Mouse (Mus musculus): ENCODE data around the gene Zmpste24. TPM values are rescaled to one million over a fixed set of nuclear protein-coding genes. Genes with fewer than 3 reads are reported as not detected.

The Zmpste24 gene
- polyA plus RNA-seq, 1 experiment from 2014 or later = 27.6 TPM

DNA sequence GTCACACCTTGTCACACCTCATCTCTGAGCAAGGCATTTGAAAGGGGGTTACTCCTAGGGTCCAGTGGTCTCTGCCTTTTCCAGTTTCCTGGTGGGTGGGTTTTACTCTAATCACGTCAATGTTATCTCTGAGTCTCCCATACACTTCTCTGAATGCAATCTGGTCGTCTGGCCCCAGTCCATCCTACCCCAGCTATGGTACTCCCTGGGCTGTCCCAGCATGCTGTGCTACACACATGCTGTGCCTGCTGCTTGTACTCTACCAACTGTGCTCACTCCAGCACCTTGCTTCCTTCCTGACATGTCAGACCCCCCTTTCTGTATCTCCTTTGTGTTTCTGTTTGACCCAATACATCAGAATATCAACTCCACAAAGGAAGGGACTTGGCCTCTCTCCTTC, 41.0 kb downstream of the Zmpste24 start:
- H3K9me3 ChIP-seq (replicated peaks) = no peaks in the 10 kb centered on the region
- H3K4me1 ChIP-seq = peaks cover 11% of the 10 kb centered on the region; the same call in 1 of the 2 replicates
- no peak overlapping the region for H3K9ac ChIP-seq
- H3K27me3 ChIP-seq = no peaks in the 10 kb centered on the region
- H3K4me3 ChIP-seq (replicated peaks) = no peak overlapping the region
- no peak for ATAC-seq (ENCODE audit: insufficient number of reproducible peaks, low FRiP score, low TSS enrichment, low read depth)
- WGBS = 58% methylated on average over 2 of the region's 2 CpGs
- no peak overlapping the region for H3K4me2 ChIP-seq (replicated peaks)
- no peak overlapping the region for H3K27ac ChIP-seq (replicated peaks)
- H3K36me3 ChIP-seq = peaks cover 13% of the 10 kb centered on the region

DNA sequence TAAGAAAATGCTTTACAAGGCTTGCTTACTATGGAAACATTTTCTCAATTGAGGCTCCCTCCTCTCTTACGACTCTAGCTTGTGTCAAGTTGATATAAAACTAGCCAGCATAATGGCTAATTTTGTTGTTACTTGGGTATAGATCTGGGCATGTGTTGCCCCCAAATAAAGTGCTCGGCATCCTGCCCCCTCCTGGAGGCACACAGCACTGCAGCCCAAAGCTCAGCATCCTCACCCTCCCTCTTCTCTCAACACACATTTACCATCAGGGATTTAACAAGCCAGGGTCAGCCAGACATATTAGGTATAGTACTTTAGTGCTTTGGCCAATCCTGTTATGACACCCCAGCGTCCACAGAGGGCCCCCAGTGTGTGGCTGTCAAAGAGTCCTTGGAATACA, 41.7 kb downstream of the Zmpste24 start:
- H3K4me3 ChIP-seq (replicated peaks) = no peak overlapping the region
- WGBS = 52% methylated on average over 3 of the region's 3 CpGs
- H3K27me3 ChIP-seq = no peaks in the 10 kb centered on the region
- no peak overlapping the region for H3K27ac ChIP-seq (replicated peaks)
- ATAC-seq (ENCODE audit: insufficient number of reproducible peaks, low FRiP score, low TSS enrichment, low read depth) = no peak
- peaks cover 11% of the 10 kb centered on the region; the same call in 1 of the 2 replicates for H3K4me1 ChIP-seq
- no peaks in the 10 kb centered on the region for H3K9me3 ChIP-seq (replicated peaks)
- peaks cover 12% of the 10 kb centered on the region for H3K36me3 ChIP-seq
- no peak overlapping the region for H3K4me2 ChIP-seq (replicated peaks)
- no peak overlapping the region for H3K9ac ChIP-seq

DNA sequence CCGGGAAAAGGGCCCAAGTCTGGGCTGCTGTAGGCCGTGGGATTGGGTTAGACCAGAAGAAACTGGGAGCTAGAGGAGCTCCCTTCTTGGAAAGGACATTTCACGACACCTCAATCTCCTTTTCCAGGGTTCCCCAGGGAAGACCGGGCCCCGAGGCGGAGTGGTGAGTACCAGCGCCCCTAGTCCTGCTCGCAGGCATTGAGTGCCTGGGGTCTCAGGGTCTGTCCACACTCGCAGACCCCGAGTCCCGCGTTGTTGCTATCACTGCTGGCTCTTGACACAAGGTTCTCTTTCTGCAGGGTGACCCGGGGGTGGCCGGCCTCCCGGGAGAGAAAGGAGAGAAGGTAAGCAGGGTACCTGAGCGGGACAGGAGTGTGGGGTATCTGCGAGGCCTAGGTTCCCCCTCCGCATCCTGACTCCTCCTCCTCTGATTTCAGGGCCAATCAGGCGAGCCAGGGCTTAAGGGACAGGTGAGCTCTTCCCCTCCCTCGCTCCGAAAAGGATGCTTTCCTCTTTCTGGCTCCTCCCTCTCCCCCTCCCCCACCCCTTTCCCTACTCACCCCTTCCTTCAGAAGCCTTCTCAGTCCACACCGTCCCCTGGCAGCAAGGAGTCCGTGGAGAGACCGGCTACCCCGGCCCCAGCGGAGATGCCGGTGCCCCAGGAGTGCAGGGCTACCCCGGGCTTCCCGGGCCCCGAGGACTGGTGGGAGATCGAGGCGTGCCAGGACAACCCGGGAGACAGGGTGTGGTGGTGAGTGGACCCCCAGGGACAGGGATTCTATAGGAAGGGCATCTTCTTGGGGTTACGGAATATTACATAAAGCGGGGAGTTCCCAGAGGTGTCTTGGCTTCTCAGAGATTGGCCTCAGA, 45.4 kb downstream of the Zmpste24 start:
- H3K4me3 ChIP-seq (replicated peaks) = peak overlapping the region; percentile 12
- no peak overlapping the region for H3K9ac ChIP-seq
- H3K27ac ChIP-seq (replicated peaks) = no peak overlapping the region
- peaks cover 11% of the 10 kb centered on the region; the same call in 1 of the 2 replicates for H3K4me1 ChIP-seq
- no peaks in the 10 kb centered on the region for H3K36me3 ChIP-seq
- H3K9me3 ChIP-seq (replicated peaks) = no peaks in the 10 kb centered on the region
- ATAC-seq (ENCODE audit: insufficient number of reproducible peaks, low FRiP score, low TSS enrichment, low read depth) = 0 out of 2 replicates have a peak, but pooled peaks have one; percentile 15
- no peaks in the 10 kb centered on the region for H3K27me3 ChIP-seq
- 11% methylated on average over 35 of the region's 35 CpGs for WGBS
- H3K4me2 ChIP-seq (replicated peaks) = peak overlapping the region; percentile 33

DNA sequence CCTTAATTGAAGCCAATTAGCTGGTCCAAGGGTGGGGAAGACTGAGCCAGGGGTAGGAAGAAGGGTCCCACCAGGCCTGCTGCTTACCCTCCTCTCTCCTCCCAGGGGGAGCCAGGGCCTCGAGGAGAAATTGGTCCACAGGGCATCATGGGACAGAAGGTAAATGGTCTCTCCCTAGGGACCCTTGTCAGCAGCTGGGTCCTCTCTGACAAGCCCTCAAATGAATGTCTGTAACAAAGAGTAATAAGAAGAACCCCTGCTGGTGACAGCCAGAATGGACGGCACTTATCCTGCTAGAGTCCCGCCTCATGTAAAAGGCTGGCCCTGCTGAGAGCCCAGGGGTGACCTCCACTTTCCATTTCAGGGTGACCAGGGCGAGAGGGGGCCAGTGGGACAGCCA, 46.2 kb downstream of the Zmpste24 start:
- no peaks in the 10 kb centered on the region for H3K27me3 ChIP-seq
- ATAC-seq (ENCODE audit: insufficient number of reproducible peaks, low FRiP score, low TSS enrichment, low read depth) = peak; percentile 48; the same call in 1 of the 2 replicates
- no peak overlapping the region for H3K4me2 ChIP-seq (replicated peaks)
- H3K9ac ChIP-seq = no peak overlapping the region
- no peak overlapping the region for H3K27ac ChIP-seq (replicated peaks)
- H3K4me1 ChIP-seq = peaks cover 11% of the 10 kb centered on the region; the same call in 1 of the 2 replicates
- H3K4me3 ChIP-seq (replicated peaks) = no peak overlapping the region
- no peaks in the 10 kb centered on the region for H3K36me3 ChIP-seq
- no peaks in the 10 kb centered on the region for H3K9me3 ChIP-seq (replicated peaks)
- WGBS = 40% methylated on average over 4 of the region's 4 CpGs

DNA sequence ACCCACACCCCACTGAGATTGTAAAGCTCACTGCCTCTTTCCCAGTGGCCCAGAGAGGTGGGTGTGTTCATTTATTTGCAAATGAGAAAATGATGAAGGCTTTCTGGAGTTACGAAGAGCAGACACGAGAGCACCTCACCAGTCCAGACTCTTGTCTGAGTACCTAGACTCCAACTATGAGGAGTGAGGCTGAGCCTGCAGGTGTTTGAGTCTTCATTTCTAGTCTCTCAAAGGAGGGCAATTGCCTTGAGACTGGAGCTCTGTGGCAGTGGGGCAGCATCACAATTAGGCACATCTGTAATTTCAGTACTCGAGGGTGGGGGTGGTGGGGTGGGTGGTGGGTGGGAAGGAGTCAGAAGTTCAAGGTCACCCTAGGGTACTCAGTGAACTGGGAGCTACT, 55.1 kb downstream of the Zmpste24 start:
- peaks cover 27% of the 10 kb centered on the region for H3K4me1 ChIP-seq
- no peak overlapping the region for H3K4me2 ChIP-seq (replicated peaks)
- 0 out of 2 replicates have a peak overlapping the region, but pooled peaks have one; percentile 22 for H3K27ac ChIP-seq (replicated peaks)
- no peaks in the 10 kb centered on the region for H3K9me3 ChIP-seq (replicated peaks)
- H3K27me3 ChIP-seq = peaks cover 17% of the 10 kb centered on the region
- H3K9ac ChIP-seq = no peak overlapping the region
- H3K4me3 ChIP-seq (replicated peaks) = no peak overlapping the region
- WGBS = 63% methylated on average over 3 of the region's 3 CpGs
- no peak for ATAC-seq (ENCODE audit: insufficient number of reproducible peaks, low FRiP score, low TSS enrichment, low read depth)
- no peaks in the 10 kb centered on the region for H3K36me3 ChIP-seq

DNA sequence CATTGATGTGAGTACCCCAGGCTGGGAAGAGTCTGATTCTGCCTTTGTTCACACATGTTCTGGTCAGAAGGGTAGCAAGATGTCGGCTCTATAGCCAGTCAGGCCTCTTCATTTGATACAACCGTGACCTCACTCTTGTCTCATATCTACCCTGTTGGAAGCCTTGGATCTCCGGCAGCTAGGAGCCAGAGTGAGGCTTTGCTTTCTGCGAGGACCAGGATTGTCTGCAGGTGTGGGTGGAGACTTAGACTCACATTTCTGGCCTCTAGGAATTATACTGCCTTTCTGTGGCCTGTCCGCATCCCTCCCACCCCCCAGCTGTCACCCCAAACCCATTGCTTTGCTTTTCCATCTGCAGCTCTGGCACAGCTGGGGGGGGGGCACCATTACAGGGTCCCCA, 55.6 kb downstream of the Zmpste24 start:
- H3K9ac ChIP-seq = no peak overlapping the region
- 0 out of 2 replicates have a peak overlapping the region, but pooled peaks have one; percentile 36 for H3K4me2 ChIP-seq (replicated peaks)
- WGBS = 56% methylated on average over 5 of the region's 5 CpGs
- H3K36me3 ChIP-seq = no peaks in the 10 kb centered on the region
- ATAC-seq (ENCODE audit: insufficient number of reproducible peaks, low FRiP score, low TSS enrichment, low read depth) = no peak
- no peaks in the 10 kb centered on the region for H3K9me3 ChIP-seq (replicated peaks)
- no peak overlapping the region for H3K4me3 ChIP-seq (replicated peaks)
- 0 out of 2 replicates have a peak overlapping the region, but pooled peaks have one; percentile 22 for H3K27ac ChIP-seq (replicated peaks)
- peaks cover 27% of the 10 kb centered on the region for H3K4me1 ChIP-seq
- peaks cover 18% of the 10 kb centered on the region for H3K27me3 ChIP-seq

DNA sequence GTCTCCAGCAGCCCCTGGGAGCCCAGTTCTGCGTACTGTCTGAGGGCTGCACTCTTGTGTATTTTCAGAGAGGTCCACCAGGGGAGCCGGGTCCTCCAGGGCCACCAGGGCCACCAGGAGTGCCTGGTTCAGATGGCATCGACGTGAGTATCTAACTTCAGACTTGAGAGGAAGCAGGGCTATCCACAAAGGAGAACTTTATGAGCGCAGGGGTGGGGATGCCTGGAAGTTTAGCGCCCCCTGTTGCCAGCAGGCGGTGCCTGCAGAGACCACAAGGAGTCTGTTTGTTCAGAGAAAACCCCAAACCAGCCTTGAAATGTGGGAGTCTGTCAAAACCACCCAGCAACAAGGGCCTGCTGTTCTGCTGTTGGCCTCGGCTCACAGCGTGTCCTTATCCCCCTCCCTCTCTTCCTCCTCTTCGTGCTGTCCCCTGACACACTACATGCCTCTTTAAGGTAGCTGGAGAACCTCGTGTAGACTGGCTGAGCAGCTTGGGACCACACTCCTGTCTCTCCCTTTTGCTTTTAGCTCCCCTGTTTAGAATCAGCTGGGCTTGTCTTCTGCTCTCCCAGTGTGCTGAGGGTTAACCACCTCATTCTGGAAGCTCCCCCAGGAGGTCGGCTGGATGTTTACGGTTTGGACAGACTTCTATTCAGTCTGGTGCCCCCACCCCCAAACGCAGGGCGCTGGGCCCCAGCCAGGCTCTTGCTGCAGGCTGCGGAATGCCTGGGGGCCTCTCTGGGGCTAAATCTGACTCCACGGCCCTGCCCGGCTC, 57.0 kb downstream of the Zmpste24 start:
- H3K27ac ChIP-seq (replicated peaks) = peak overlapping the region; percentile 78
- peak overlapping the region; percentile 47 for H3K4me3 ChIP-seq (replicated peaks)
- H3K36me3 ChIP-seq = no peaks in the 10 kb centered on the region
- peak overlapping the region; percentile 68 for H3K4me2 ChIP-seq (replicated peaks)
- ATAC-seq (ENCODE audit: insufficient number of reproducible peaks, low FRiP score, low TSS enrichment, low read depth) = peak; percentile 75
- WGBS = 15% methylated on average over 18 of the region's 18 CpGs
- H3K4me1 ChIP-seq = peaks cover 27% of the 10 kb centered on the region
- peaks cover 18% of the 10 kb centered on the region for H3K27me3 ChIP-seq
- H3K9ac ChIP-seq = no peak overlapping the region
- no peaks in the 10 kb centered on the region for H3K9me3 ChIP-seq (replicated peaks)

DNA sequence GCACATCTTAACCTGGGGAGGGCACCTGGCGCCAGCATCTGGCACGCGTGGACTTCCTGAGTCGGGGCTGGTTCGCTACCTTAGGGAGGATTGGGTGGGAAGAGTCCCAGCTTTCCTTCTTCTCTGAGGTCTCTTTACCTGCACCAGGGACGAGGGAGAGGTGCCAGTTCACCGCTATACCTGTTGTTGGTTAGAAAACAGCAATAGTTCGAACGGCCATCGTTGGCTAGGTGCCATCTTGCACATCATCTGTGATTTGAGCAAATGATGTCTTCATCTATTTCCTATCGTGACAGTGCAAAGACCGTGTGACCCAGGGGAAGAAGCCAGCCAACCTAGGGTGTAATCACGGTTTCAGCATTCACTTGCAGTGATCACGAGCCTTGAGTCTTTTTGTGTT, 57.7 kb downstream of the Zmpste24 start:
- ATAC-seq (ENCODE audit: insufficient number of reproducible peaks, low FRiP score, low TSS enrichment, low read depth) = no peak
- no peaks in the 10 kb centered on the region for H3K9me3 ChIP-seq (replicated peaks)
- peak overlapping the region; percentile 40; the same call in 1 of the 2 replicates for H3K9ac ChIP-seq
- H3K27me3 ChIP-seq = peaks cover 18% of the 10 kb centered on the region
- peak overlapping the region; percentile 68 for H3K4me2 ChIP-seq (replicated peaks)
- H3K27ac ChIP-seq (replicated peaks) = peak overlapping the region; percentile 78
- 60% methylated on average over 14 of the region's 14 CpGs for WGBS
- peak overlapping the region; percentile 47 for H3K4me3 ChIP-seq (replicated peaks)
- no peaks in the 10 kb centered on the region for H3K36me3 ChIP-seq
- peaks cover 27% of the 10 kb centered on the region for H3K4me1 ChIP-seq

DNA sequence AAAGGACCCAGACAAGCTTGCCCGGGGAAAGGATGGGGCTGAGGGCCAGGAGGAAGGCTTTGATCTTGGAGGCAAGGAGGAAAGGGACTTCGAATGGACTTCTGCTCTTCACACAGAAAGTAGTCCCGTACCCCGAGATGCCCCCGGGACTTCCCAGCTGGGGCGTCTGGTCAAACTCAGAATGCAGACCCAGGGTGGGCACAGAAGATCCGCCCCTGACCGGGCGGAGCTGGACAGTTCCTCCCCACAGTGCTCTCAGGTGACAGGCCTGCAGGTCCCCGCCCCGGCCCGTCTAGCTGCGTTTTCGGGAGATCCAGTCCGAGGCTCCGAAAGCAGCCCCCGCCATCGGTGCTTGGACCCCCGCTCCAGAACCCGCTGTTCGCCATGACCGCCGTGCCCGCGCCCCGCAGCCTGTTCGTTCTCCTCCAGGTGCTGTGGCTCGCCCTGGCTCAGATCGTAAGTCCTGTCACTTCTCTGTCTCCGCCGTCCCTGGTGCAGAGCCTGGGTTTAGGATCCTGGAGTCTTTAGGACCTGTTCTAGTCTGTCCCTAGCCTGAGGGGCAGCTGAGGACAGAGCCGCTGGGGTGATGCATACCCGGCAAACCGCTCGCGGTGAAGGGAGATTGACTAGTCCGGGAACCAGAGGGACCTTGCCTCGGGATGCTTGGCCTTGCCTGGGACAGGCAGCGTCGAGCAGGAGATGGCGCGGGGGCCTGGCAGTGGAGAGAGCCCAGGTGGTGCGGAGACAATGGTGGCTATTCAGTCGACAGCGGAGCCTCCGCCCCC, 58.5 kb downstream of the Zmpste24 start, which contains the start of gene Col9a2:
Col9a2 (plus strand) TSS at position 55 of the 785 bp plus-strand sequence.
- H3K4me1 ChIP-seq = peaks cover 27% of the 10 kb centered on the region
- peak within 1 kb of the TSS; percentile 68 for H3K4me2 ChIP-seq (replicated peaks)
- H3K27me3 ChIP-seq = peaks cover 18% of the 10 kb centered on the region
- no peak for ATAC-seq (ENCODE audit: insufficient number of reproducible peaks, low FRiP score, low TSS enrichment, low read depth)
- H3K4me3 ChIP-seq (replicated peaks) = peak within 1 kb of the TSS; percentile 47
- 3% methylated on average over 46 of the region's 46 CpGs for WGBS
- H3K9ac ChIP-seq = peak within 1 kb of the TSS; percentile 40
- H3K36me3 ChIP-seq = no peaks in the 10 kb centered on the region
- peak within 1 kb of the TSS; percentile 78; the same call in 1 of the 2 replicates for H3K27ac ChIP-seq (replicated peaks)
- no peaks in the 10 kb centered on the region for H3K9me3 ChIP-seq (replicated peaks)

DNA sequence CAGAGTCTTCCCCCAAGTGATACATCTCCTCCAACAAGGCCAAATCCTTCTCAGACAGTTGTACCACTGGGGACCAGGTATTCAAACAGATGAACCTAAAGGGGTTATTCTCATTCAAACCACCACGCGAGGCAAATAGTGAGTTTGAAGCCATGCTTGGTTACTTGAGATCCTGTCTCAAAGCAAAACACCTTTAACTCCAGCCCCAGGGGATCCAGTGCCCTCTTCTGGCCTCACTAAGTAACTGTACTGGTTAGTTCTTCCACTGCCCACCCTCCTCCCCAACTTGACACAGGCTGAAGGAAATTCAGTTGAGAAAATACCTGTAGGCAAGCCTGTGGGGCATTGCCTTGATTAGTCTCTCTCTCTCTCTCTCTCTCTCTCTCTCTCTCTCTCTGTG, 65.0 kb downstream of the Zmpste24 start:
- H3K4me3 ChIP-seq (replicated peaks) = no peak overlapping the region
- no peak overlapping the region for H3K4me2 ChIP-seq (replicated peaks)
- 62% methylated on average over 2 of the region's 2 CpGs for WGBS
- no peaks in the 10 kb centered on the region for H3K4me1 ChIP-seq
- no peaks in the 10 kb centered on the region for H3K36me3 ChIP-seq
- no peak for ATAC-seq (ENCODE audit: insufficient number of reproducible peaks, low FRiP score, low TSS enrichment, low read depth)
- no peaks in the 10 kb centered on the region for H3K9me3 ChIP-seq (replicated peaks)
- no peak overlapping the region for H3K9ac ChIP-seq
- no peak overlapping the region for H3K27ac ChIP-seq (replicated peaks)
- H3K27me3 ChIP-seq = 0 out of 2 replicates have a peak, but pooled peaks cover 2% of the 10 kb centered on the region

All from embryonic facial prominence, embryonic 15.5 days (tissue).